Mouse (Mus musculus) bone marrow, adult 2 months (tissue): ENCODE data around the gene G430095P16Rik. TPM values are rescaled to one million over a fixed set of nuclear protein-coding genes. Genes with fewer than 3 reads are reported as not detected.

Experiments
- H3K27ac ChIP-seq: fragments of 200-500 bp; 2 replicates; pipeline ENCODE4 v1.5.1; 2012; ENCODE audit warnings: low read depth, mild to moderate bottlenecking, control low read depth, inconsistent platforms, low read length; ENCODE audit not compliant: control insufficient read depth, poor library complexity, insufficient read depth
- H3K4me1 ChIP-seq: fragments of 200-500 bp; 2 replicates; pipeline ENCODE4 v1.6.1; 2011; ENCODE audit warnings: low read length; ENCODE audit not compliant: control insufficient read depth, insufficient read depth
- H3K4me3 ChIP-seq: fragments of 200-500 bp; replicated peaks from 2 replicates; pipeline ENCODE3; 2011; ENCODE audit warnings: mild to moderate bottlenecking, low read depth, low read length, control low read depth; ENCODE audit not compliant: control insufficient read depth
- CTCF ChIP-seq: fragments of 200-500 bp; IDR thresholded peaks from 2 replicates; pipeline ENCODE4 v1.5.1; 2011; ENCODE audit warnings: low read length, control low read depth; ENCODE audit not compliant: control insufficient read depth, insufficient read depth
- POLR2A ChIP-seq: fragments of 200-500 bp; IDR thresholded peaks from 2 replicates; pipeline ENCODE4 v1.6.1; 2011; ENCODE audit warnings: low read depth, mild to moderate bottlenecking, control low read depth, low read length, borderline replicate concordance; ENCODE audit not compliant: control insufficient read depth
- WGBS: fragments of 180-500 bp; shearing (Covaris S2); methylation state at CpG from one replicate; pipeline ENCODE4 v1.1.7; 2018; 5-methylcytosine and 5-hydroxymethylcytosine counted together
- polyA plus RNA-seq: library from polyadenylated mRNA; stranded (reverse); fragments of >200 nt; gene quantifications from 2 replicates; pipeline ENCODE4 v1.2.4, GENCODE M21; 2011; ENCODE audit warnings: low replicate concordance; ENCODE audit not compliant: missing spikeins, insufficient read depth, insufficient read length

G430095P16Rik gene
- polyA plus RNA-seq, 1 experiment = 27.2 TPM

GRCm38 (mm10) chr8:84700526-84700925 lies 22.3 kb upstream of the G430095P16Rik start:
- peaks cover 27% of the 10 kb centered on the region for H3K4me1 ChIP-seq
- 10% methylated on average over 5 of the region's 5 CpGs for WGBS
- TF ChIP-seq POLR2A (no peak), CTCF (no peak)
- no peak overlapping the region for H3K4me3 ChIP-seq
- peak overlapping the region; percentile 73 for H3K27ac ChIP-seq

DNA sequence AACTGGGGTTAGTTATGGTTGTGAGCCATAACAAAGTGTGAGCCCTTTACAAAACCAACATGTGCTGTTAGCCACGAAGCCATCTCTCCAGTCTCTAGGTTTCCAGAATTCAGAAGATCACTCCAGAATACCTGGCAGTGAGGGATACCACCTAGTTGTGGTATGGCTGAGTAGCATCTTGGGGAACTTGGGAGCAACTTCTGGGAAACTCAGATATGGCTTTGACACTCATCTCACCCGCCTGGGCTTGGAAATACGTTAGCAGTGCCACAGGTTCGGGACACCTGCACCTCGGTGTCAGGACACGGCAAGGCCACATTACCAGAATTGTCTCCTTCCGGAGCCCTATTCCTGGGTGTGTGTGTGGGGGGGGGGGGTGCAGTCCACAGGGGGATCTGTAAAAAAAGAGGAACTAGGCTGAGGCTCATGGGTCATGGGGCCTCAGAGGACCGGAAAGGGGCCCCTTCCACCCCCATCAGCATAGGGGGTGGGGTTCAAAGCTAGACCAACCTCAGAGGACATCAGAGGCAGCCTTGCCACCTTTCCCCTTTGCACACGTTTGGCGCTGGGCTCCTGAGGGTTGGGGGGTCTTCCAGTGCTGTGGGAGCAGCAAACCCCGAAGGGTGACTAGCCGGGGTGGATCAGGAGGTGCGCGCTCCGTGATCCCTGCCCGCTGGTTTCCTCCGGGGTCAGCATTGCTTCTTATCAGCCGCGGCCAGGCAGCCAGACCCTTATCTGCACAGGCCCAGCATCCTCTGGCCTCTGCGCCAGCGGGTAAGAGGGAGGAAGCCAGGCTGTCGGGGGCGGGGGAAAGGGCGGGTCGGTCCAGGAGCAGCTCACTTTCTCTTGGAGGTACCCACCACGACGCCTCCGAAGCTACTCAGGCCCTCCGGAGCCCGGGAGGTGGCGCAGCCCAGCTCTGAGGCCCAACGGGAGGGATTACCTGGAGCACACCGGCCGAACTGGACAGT lies 21.6 kb upstream of the G430095P16Rik start, which contains the start of gene Lyl1:
Lyl1 (plus strand) TSS at position 517 of the 971 bp plus-strand sequence.
- Histone ChIP-seq H3K27ac (peak within 1 kb of the TSS; percentile 97), H3K4me1 (peaks cover 27% of the 10 kb centered on the region), H3K4me3 (peak within 1 kb of the TSS; percentile 97)
- 1% methylated on average over 34 of the region's 34 CpGs for WGBS
- no peak; the same call in none of the 2 replicates for TF ChIP-seq POLR2A

- 5% methylated on average over 9 of the region's 9 CpGs for WGBS
- peak overlapping the region; percentile 97 for H3K27ac ChIP-seq
- no peak for TF ChIP-seq CTCF
- TF ChIP-seq POLR2A = peak; percentile 31; the same call in 1 of the 2 replicates
- peaks cover 27% of the 10 kb centered on the region for H3K4me1 ChIP-seq
- peak overlapping the region; percentile 97 for H3K4me3 ChIP-seq
These were observed 20.2 kb upstream of the G430095P16Rik start for GRCm38 (mm10) chr8:84702561-84702960.

DNA sequence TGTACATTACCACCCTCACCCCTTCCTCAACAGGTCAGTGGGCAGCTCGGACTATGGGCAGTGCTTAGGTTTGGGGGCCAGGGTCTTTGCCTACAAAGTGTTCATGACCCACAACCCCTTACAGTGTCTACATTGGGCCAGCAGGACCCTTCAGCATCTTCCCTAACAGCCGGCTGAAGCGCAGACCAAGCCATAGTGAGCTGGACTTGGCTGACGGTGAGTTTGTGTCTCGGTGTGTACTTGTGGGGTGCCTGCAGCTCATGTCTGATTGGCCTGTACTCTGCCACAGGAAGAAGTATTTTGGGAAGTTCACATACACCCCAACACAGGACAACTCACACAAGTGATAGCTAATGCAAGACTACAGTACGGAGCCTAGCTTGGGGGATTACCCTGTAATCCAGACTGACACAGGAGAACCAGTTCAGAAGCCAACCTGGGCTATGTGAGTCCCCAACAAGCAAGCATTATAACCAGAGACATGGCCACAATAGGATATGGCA lies 19.8 kb upstream of the G430095P16Rik start:
- Histone ChIP-seq H3K4me1 (peaks cover 27% of the 10 kb centered on the region), H3K27ac (peak overlapping the region; percentile 97), H3K4me3 (peak overlapping the region; percentile 97)
- TF ChIP-seq CTCF (no peak), POLR2A (no peak)
- WGBS = 5% methylated on average over 6 of the region's 6 CpGs

DNA sequence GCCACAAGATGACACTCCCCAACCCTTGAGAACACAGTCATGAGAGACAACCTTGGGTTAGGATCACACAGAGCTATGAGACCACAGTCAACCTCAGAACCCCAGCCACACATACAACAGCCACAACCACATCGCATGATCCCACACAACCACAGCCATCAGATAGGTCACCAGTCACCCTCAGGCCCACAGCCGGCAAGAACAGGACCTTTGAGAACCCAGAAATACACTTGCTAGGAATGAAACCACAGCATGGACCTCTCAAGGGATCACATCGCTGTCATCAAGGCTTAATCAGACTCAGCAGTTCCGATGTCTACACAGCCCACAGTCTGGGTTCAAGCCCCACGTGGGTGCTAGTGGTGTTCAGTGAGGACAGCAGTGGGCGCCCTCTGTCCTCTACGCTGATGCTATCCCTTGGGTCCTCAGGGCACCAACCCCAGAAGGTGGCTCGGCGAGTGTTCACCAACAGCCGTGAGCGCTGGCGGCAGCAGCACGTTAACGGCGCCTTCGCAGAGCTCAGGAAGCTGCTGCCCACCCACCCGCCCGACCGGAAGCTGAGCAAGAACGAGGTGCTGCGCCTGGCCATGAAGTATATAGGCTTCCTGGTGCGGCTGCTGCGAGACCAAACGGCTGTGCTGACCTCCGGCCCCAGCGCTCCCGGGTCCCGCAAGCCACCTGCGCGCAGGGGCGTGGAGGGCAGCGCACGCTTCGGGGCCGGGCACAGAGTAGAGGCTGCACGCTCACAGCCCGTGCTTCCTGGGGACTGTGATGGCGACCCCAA lies 19.1 kb upstream of the G430095P16Rik start:
- TF ChIP-seq POLR2A = peak; percentile 46; the same call in 1 of the 2 replicates
- 0 out of 2 replicates have a peak, but pooled peaks have one; percentile 12 for TF ChIP-seq CTCF
- WGBS = under 1% methylated on average over 38 of the region's 38 CpGs
- Histone ChIP-seq H3K4me1 (peaks cover 22% of the 10 kb centered on the region), H3K27ac (peak overlapping the region; percentile 97), H3K4me3 (peak overlapping the region; percentile 97)

DNA sequence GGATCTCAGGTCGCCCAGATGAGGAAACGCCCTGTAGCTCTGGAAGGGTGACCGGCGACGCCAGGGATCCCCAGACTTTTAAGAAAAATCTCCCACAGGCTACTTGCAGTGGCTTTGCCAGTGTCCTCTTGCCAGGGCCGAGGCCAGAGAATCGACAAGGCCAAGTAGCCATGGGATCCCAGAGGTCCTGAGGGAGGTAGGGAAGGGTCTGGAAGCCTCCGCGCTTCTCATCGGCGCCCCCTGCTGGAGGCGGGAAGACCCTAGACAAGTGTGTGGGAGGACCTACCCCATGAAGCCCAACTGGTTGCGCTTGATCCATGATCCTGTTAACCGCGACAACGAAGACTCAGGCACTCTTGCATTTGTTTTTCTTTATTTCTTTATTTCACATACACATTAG lies 18.5 kb upstream of the G430095P16Rik start:
- TF ChIP-seq POLR2A (peak; percentile 41; the same call in 1 of the 2 replicates), CTCF (peak; percentile 83)
- WGBS = under 1% methylated on average over 16 of the region's 16 CpGs
- Histone ChIP-seq H3K27ac (peak overlapping the region; percentile 97), H3K4me3 (peak overlapping the region; percentile 59), H3K4me1 (peaks cover 20% of the 10 kb centered on the region)

DNA sequence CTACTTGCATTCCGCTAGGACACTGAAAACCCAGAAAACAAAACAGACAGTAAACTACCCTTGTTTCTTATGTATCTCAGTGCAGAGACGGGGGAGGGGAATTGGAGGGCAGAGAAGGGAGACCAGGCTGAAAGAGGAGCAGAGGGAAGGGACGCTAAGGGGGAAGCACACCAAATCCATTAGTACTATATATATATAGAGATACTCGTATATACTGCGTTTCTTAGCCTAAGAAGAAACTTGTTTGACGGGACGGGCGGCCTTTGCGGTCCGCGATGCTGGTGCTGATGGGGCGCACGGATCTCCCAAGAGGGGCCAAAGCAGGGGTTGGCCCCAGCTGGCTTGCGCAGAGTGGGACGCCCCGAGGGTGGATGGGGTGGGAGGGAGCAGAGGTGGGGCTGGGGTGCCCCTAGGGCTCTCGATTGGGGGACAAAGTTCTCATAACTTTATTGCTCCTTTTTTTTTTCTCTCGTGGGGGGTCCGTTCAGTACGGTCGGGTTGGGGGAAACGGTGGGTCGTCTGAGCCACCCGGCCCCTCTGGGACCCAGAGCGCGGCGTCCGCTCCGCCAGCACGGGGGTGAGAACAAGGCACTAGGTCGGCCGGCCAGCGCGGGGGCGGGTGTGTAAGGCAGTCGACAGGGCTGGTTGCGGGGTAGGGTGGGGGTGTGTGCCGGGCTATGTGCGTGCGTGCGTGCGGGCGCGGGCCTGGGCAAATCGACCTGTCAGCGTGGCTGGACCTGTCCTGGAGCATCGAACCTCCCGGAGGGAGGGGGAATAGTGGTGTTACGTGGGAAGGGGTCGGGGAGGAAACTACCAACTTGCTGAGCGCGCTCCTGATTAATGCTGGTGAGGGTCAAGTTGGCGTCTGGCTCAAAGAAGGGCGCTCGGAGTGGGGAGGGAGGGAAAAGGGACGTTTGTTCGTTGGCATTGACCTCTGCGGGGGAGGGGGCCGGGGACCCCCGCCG lies 17.7 kb upstream of the G430095P16Rik start:
- no peak for TF ChIP-seq CTCF
- TF ChIP-seq POLR2A = peak; percentile 33; the same call in 1 of the 2 replicates
- peaks cover 13% of the 10 kb centered on the region for H3K4me1 ChIP-seq
- peak overlapping the region; percentile 72 for H3K4me3 ChIP-seq
- peak overlapping the region; percentile 91 for H3K27ac ChIP-seq
- WGBS = under 1% methylated on average over 61 of the region's 61 CpGs
